In genomic region chr5:118002059-118002458, GRCm38 (mm10) we compare ENCODE assay signal across 8 mouse cellular contexts. TPM values are rescaled to one million over a fixed set of nuclear protein-coding genes. Genes with fewer than 3 reads are reported as not detected.
DNase-seq lines count a peak whose midpoint lies in the region; ATAC-seq and TF ChIP-seq lines count a peak whose summit lies in the region.

No protein-coding gene starts in this region.

- no peak overlapping the region for H3K27ac ChIP-seq in kidney, adult 2 months (ENCODE audit: insufficient read depth, low read depth, low read length)
- no peak overlapping the region for H3K27ac ChIP-seq in liver, embryonic 11.5 days (ENCODE audit: low read depth, low read length)
- no peak overlapping the region for H3K27ac ChIP-seq in neural tube, embryonic 11.5 days (ENCODE audit: low read depth, low read length)

- H3K4me3 ChIP-seq in kidney, adult 2 months (ENCODE audit: insufficient read depth, low read depth, low read length) = no peak overlapping the region
- H3K4me3 ChIP-seq in liver, embryonic 11.5 days (ENCODE audit: low read depth, low read length) = no peak overlapping the region
- H3K4me3 ChIP-seq in neural tube, embryonic 11.5 days (ENCODE audit: low read depth, low read length) = no peak overlapping the region

- H3K9ac ChIP-seq in liver, embryonic 11.5 days (ENCODE audit: low read depth, low read length) = no peak overlapping the region
- no peak overlapping the region for H3K9ac ChIP-seq in neural tube, embryonic 11.5 days (ENCODE audit: low read length)

- no peaks in the 10 kb centered on the region for H3K9me3 ChIP-seq in liver, embryonic 11.5 days (ENCODE audit: control insufficient read depth, low read length)
- H3K9me3 ChIP-seq in neural tube, embryonic 11.5 days (ENCODE audit: control insufficient read depth, low read length) = no peaks in the 10 kb centered on the region

- H3K27me3 ChIP-seq in kidney, adult 2 months (replicated peaks; ENCODE audit: control insufficient read depth, insufficient read depth, low read length) = no peaks in the 10 kb centered on the region
- no peaks in the 10 kb centered on the region for H3K27me3 ChIP-seq in liver, embryonic 11.5 days (replicated peaks; ENCODE audit: control insufficient read depth, insufficient read depth, low read length)
- no peaks in the 10 kb centered on the region for H3K27me3 ChIP-seq in neural tube, embryonic 11.5 days (ENCODE audit: control insufficient read depth, insufficient read depth, low read length)

- no peaks in the 10 kb centered on the region; the same call in 1 of the 2 replicates for H3K4me1 ChIP-seq in kidney, adult 2 months (ENCODE audit: control insufficient read depth, insufficient read depth, low read length)
- no peaks in the 10 kb centered on the region; the same call in 1 of the 2 replicates for H3K4me1 ChIP-seq in liver, embryonic 11.5 days (replicated peaks; ENCODE audit: control insufficient read depth, insufficient read depth, low read length)
- no peaks in the 10 kb centered on the region for H3K4me1 ChIP-seq in neural tube, embryonic 11.5 days (ENCODE audit: control insufficient read depth, insufficient read depth, low read length)

- DNase-seq in A20 (ENCODE audit: low read depth, low spot score) = peak; percentile 58
- peak; percentile 75 for DNase-seq in R1 (ENCODE audit: low read depth, low spot score)
- DNase-seq in cerebellum, postnatal 36 days = peak; percentile 81 to 84
- peak; percentile 75 for DNase-seq in gastrocnemius, postnatal 10 days
- DNase-seq in kidney, adult 2 months = peak; percentile 69
- DNase-seq in liver, embryonic 11.5 days (ENCODE audit: low spot score) = peak; percentile 68
- DNase-seq in neural tube, embryonic 11.5 days (ENCODE audit: low spot score) = peak; percentile 74
- DNase-seq in thymus, postnatal 25 days = peak; percentile 69

- H3K4me2 ChIP-seq in liver, embryonic 11.5 days = no peak overlapping the region
- no peak overlapping the region for H3K4me2 ChIP-seq in neural tube, embryonic 11.5 days (ENCODE audit: low read depth)

- 32% methylated on average over 9 of the region's 9 CpGs for WGBS in kidney, adult 2 months
- whole genome bisulfite sequencing in liver, embryonic 11.5 days = 44% methylated on average over 9 of the region's 9 CpGs
- WGBS in neural tube, embryonic 11.5 days = 39% methylated on average over 9 of the region's 9 CpGs

- no peaks in the 10 kb centered on the region for H3K36me3 ChIP-seq in kidney, adult 2 months (ENCODE audit: control insufficient read depth, insufficient read depth, low read length)
- peaks cover 56% of the 10 kb centered on the region for H3K36me3 ChIP-seq in liver, embryonic 11.5 days (ENCODE audit: control insufficient read depth, insufficient read depth, low read length)
- H3K36me3 ChIP-seq in neural tube, embryonic 11.5 days (ENCODE audit: control insufficient read depth, insufficient read depth, low read length) = peaks cover 14% of the 10 kb centered on the region

- ATAC-seq in liver, embryonic 11.5 days (replicated peaks; ENCODE audit: low FRiP score) = no peak
- ATAC-seq in neural tube, embryonic 11.5 days (ENCODE audit: insufficient read depth, low FRiP score, low TSS enrichment) = no peak; the same call in 1 of the 2 replicates

- peak; percentile 87 for TF ChIP-seq CTCF in kidney, adult 2 months (conservative IDR thresholded peaks at IDR 0.05; ENCODE audit: insufficient read depth, insufficient read length, low read depth, low read length)

- no peak for TF ChIP-seq POLR2A in kidney, adult 2 months (IDR thresholded peaks at IDR 0.05; ENCODE audit: low read depth, low read length)

RNA-seq across cellular contexts. Expression of gene Tesc, which starts 25.5 kb away (rescaled TPM):
- total RNA-seq in gastrocnemius, postnatal 10 days (2021) = 1 to 10 TPM in 1 of 2 experiments, under 1 TPM in 1; 0.70 to 1.4 TPM
- polyA plus RNA-seq in kidney, adult 2 months (2012; rRNA removed) = 33.3 and 38.1 TPM in 2 replicates
- polyA plus RNA-seq in liver, embryonic 11.5 days (2014; fragmentation: Nextera tagmentation; extraction: Ambion mirVana) = 1.7 and 2.2 TPM in 2 replicates
- 0.46 and 0.76 TPM in 2 replicates for polyA plus RNA-seq in neural tube, embryonic 11.5 days (2014; fragmentation: Nextera tagmentation; extraction: Ambion mirVana)

RNA-seq across cellular contexts. Expression of gene Fbxo21, which starts 25.5 kb away (rescaled TPM):
- total RNA-seq in gastrocnemius, postnatal 10 days (2021) = 10 to 100 TPM; 17.3 to 21.9 TPM
- polyA plus RNA-seq in kidney, adult 2 months (2012; rRNA removed) = 67.4 and 75.6 TPM in 2 replicates
- 44.8 and 49.2 TPM in 2 replicates for polyA plus RNA-seq in liver, embryonic 11.5 days (2014; fragmentation: Nextera tagmentation; extraction: Ambion mirVana)
- polyA plus RNA-seq in neural tube, embryonic 11.5 days (2014; fragmentation: Nextera tagmentation; extraction: Ambion mirVana) = 102 and 107 TPM in 2 replicates

Comparison
In these comparisons a context has a peak if more than half of its experiments do, and no peak if none do; other contexts are left out.
1. RNA of gene Tesc, which starts 25.5 kb away (polyA plus RNA-seq): 33.3 to 38.1 TPM in kidney, adult 2 months; 1.7 to 2.2 TPM in liver, embryonic 11.5 days and 0.46 to 0.76 TPM in neural tube, embryonic 11.5 days; every median in the first group is over 10 times any median in the second.
2. Peak in every context shown above with its lines, with median percentiles within 50 percentile points of each other: DNase-seq.